Mouse (Mus musculus) stomach, embryonic 16.5 days (tissue): ENCODE data around the gene Atp5j. TPM values are rescaled to one million over a fixed set of nuclear protein-coding genes. Genes with fewer than 3 reads are reported as not detected.

Source experiments
- ATAC-seq: fragments of 200-750 bp; cut with Nextera tagmentation; 2 replicates; pipeline ENCODE4 v1.8.0; 2017; ENCODE audit warnings: moderate number of reproducible peaks, moderate TSS enrichment; ENCODE audit not compliant: insufficient read depth, low FRiP score
- H3K27ac ChIP-seq: fragments of 300-500 bp; sonication (generic); 2 replicates; pipeline ENCODE4 v1.5.1; 2014; ENCODE audit warnings: low read length
- H3K27me3 ChIP-seq: fragments of 300-500 bp; sonication (generic); 2 replicates; pipeline ENCODE4 v1.6.1; 2014; ENCODE audit warnings: low read length, control low read depth, mixed read lengths; ENCODE audit not compliant: control insufficient read depth, insufficient read depth
- H3K36me3 ChIP-seq: fragments of 300-500 bp; sonication (generic); 2 replicates; pipeline ENCODE4 v1.6.1; 2014; ENCODE audit warnings: low read length; ENCODE audit not compliant: control insufficient read depth, insufficient read depth
- H3K4me1 ChIP-seq: fragments of 300-500 bp; sonication (generic); 2 replicates; pipeline ENCODE4 v1.6.1; 2014; ENCODE audit warnings: low read length, control low read depth, mixed read lengths; ENCODE audit not compliant: control insufficient read depth, insufficient read depth
- H3K4me2 ChIP-seq: fragments of 300-500 bp; sonication (generic); 2 replicates; pipeline ENCODE4 v1.6.1; 2014; ENCODE audit warnings: low read depth, low read length, mixed read lengths
- H3K4me3 ChIP-seq: fragments of 300-500 bp; sonication (generic); replicated peaks from 2 replicates; pipeline ENCODE4 v1.5.1; 2014; ENCODE audit warnings: mild to moderate bottlenecking, low read length
- H3K9ac ChIP-seq: fragments of 300-500 bp; sonication (generic); 2 replicates; pipeline ENCODE4 v1.6.1; 2014; ENCODE audit warnings: low read length
- H3K9me3 ChIP-seq: fragments of 300-500 bp; sonication (generic); replicated peaks from 2 replicates; pipeline ENCODE4 v1.6.1; 2016; ENCODE audit warnings: low read length, control low read depth; ENCODE audit not compliant: control insufficient read depth
- WGBS: fragments of 180-500 bp; shearing (Covaris S2); extraction: QIAGEN DNeasy Blood & Tissue Kit; methylation state at CpG from one replicate; pipeline ENCODE4 v1.1.7; 2014; 5-methylcytosine and 5-hydroxymethylcytosine counted together
- polyA plus RNA-seq: library from polyadenylated mRNA; unstranded; fragments of >200 nt; fragmentation: Nextera tagmentation; extraction: Ambion mirVana; gene quantifications from 2 replicates; pipeline ENCODE4 v1.2.1, GENCODE M21; 2015

Gene Atp5j
- 846 and 927 TPM in 2 replicates for polyA plus RNA-seq

GRCm38 (mm10) chr16:84835441-84835822, at the start of gene Atp5j:
TSS of gene Atp5j (minus strand) at chr16:84835625.
- Histone ChIP-seq H3K9me3 (no peaks in the 10 kb centered on the region), H3K9ac (peak within 1 kb of the TSS; percentile 96), H3K36me3 (0 out of 2 replicates have a peak, but pooled peaks cover 13% of the 10 kb centered on the region), H3K27ac (peak within 1 kb of the TSS; percentile 99), H3K4me1 (peaks cover 21% of the 10 kb centered on the region), H3K27me3 (no peaks in the 10 kb centered on the region), H3K4me2 (peak within 1 kb of the TSS; percentile 82), H3K4me3 (peak within 1 kb of the TSS; percentile 85)
- under 1% methylated on average over 50 of the region's 57 CpGs for WGBS
- peak; percentile 55 for ATAC-seq

GRCm38 (mm10) chr16:84884572-84884971, 49.1 kb upstream of the Atp5j start:
- 72% methylated on average over 8 of the region's 8 CpGs for WGBS
- ATAC-seq: no peak
- no peaks in the 10 kb centered on the region for H3K4me1 ChIP-seq
- H3K9me3 ChIP-seq: no peaks in the 10 kb centered on the region
- no peaks in the 10 kb centered on the region for H3K27me3 ChIP-seq
- H3K4me2 ChIP-seq: no peak overlapping the region
- H3K4me3 ChIP-seq: no peak overlapping the region
- H3K27ac ChIP-seq: no peak overlapping the region
- no peaks in the 10 kb centered on the region for H3K36me3 ChIP-seq
- H3K9ac ChIP-seq: no peak overlapping the region

- ATAC-seq: no peak
- H3K4me1 ChIP-seq: no peaks in the 10 kb centered on the region
- H3K4me2 ChIP-seq: no peak overlapping the region
- WGBS: 87% methylated on average over 7 of the region's 8 CpGs
- H3K27me3 ChIP-seq: no peaks in the 10 kb centered on the region
- no peaks in the 10 kb centered on the region for H3K36me3 ChIP-seq
- H3K4me3 ChIP-seq: no peak overlapping the region
- no peak overlapping the region for H3K9ac ChIP-seq
- H3K9me3 ChIP-seq: no peaks in the 10 kb centered on the region
- H3K27ac ChIP-seq: no peak overlapping the region
Observed at GRCm38 (mm10) chr16:84881754-84882321, 46.4 kb upstream of the Atp5j start.

GRCm38 (mm10) chr16:84881168-84881567, 45.7 kb upstream of the Atp5j start:
- H3K36me3 ChIP-seq: no peaks in the 10 kb centered on the region
- ATAC-seq: no peak
- no peaks in the 10 kb centered on the region for H3K9me3 ChIP-seq
- no peak overlapping the region for H3K9ac ChIP-seq
- no peak overlapping the region for H3K27ac ChIP-seq
- no peak overlapping the region for H3K4me3 ChIP-seq
- 77% methylated on average over 9 of the region's 9 CpGs for WGBS
- H3K4me1 ChIP-seq: no peaks in the 10 kb centered on the region
- no peak overlapping the region for H3K4me2 ChIP-seq
- H3K27me3 ChIP-seq: no peaks in the 10 kb centered on the region

- ATAC-seq: no peak
- WGBS: 25% methylated on average over 5 of the region's 5 CpGs
- no peaks in the 10 kb centered on the region for H3K36me3 ChIP-seq
- H3K4me3 ChIP-seq: no peak overlapping the region
- no peak overlapping the region for H3K27ac ChIP-seq
- H3K9ac ChIP-seq: no peak overlapping the region
- no peaks in the 10 kb centered on the region for H3K4me1 ChIP-seq
- H3K4me2 ChIP-seq: no peak overlapping the region
- H3K9me3 ChIP-seq: no peaks in the 10 kb centered on the region
- no peaks in the 10 kb centered on the region for H3K27me3 ChIP-seq
Observed at GRCm38 (mm10) chr16:84879146-84879545, 43.7 kb upstream of the Atp5j start.

- Histone ChIP-seq H3K4me1 (no peaks in the 10 kb centered on the region), H3K27ac (no peak overlapping the region), H3K9me3 (no peaks in the 10 kb centered on the region), H3K4me3 (no peak overlapping the region), H3K36me3 (no peaks in the 10 kb centered on the region), H3K4me2 (peak overlapping the region; percentile 61), H3K27me3 (no peaks in the 10 kb centered on the region), H3K9ac (no peak overlapping the region)
- ATAC-seq: no peak
- 43% methylated on average over 8 of the region's 8 CpGs for WGBS
Observed at GRCm38 (mm10) chr16:84876082-84876481, 40.7 kb upstream of the Atp5j start.

- no peak overlapping the region for H3K27ac ChIP-seq
- no peaks in the 10 kb centered on the region for H3K36me3 ChIP-seq
- no peaks in the 10 kb centered on the region for H3K4me1 ChIP-seq
- 53% methylated on average over 7 of the region's 7 CpGs for WGBS
- H3K4me2 ChIP-seq: peak overlapping the region; percentile 61
- 0 out of 2 replicates have a peak, but pooled peaks have one; percentile 60 for ATAC-seq
- no peaks in the 10 kb centered on the region for H3K27me3 ChIP-seq
- H3K9ac ChIP-seq: no peak overlapping the region
- peak overlapping the region; percentile 32; the same call in 1 of the 2 replicates for H3K4me3 ChIP-seq
- no peaks in the 10 kb centered on the region for H3K9me3 ChIP-seq
Observed at GRCm38 (mm10) chr16:84875718-84876035, 40.3 kb upstream of the Atp5j start.

GRCm38 (mm10) chr16:84875012-84875717, 39.7 kb upstream of the Atp5j start:
- H3K27ac ChIP-seq: no peak overlapping the region
- peak overlapping the region; percentile 16; the same call in 1 of the 2 replicates for H3K9ac ChIP-seq
- 39% methylated on average over 24 of the region's 24 CpGs for WGBS
- peak overlapping the region; percentile 61 for H3K4me2 ChIP-seq
- 0 out of 2 replicates have a peak, but pooled peaks have one; percentile 25 for ATAC-seq
- no peaks in the 10 kb centered on the region for H3K9me3 ChIP-seq
- no peaks in the 10 kb centered on the region for H3K27me3 ChIP-seq
- H3K4me1 ChIP-seq: no peaks in the 10 kb centered on the region
- peak overlapping the region; percentile 32 for H3K4me3 ChIP-seq
- H3K36me3 ChIP-seq: no peaks in the 10 kb centered on the region

GRCm38 (mm10) chr16:84873805-84874204, 38.4 kb upstream of the Atp5j start:
- no peak overlapping the region for H3K4me3 ChIP-seq
- no peaks in the 10 kb centered on the region for H3K9me3 ChIP-seq
- H3K27me3 ChIP-seq: no peaks in the 10 kb centered on the region
- H3K4me2 ChIP-seq: no peak overlapping the region
- no peak for ATAC-seq
- no peaks in the 10 kb centered on the region for H3K4me1 ChIP-seq
- no peak overlapping the region for H3K9ac ChIP-seq
- WGBS: 82% methylated on average over 8 of the region's 8 CpGs
- H3K36me3 ChIP-seq: no peaks in the 10 kb centered on the region
- no peak overlapping the region for H3K27ac ChIP-seq
